Mouse (Mus musculus) midbrain, postnatal 0 days (tissue): ENCODE measurements around the gene Pde11a. TPM values are rescaled to one million over a fixed set of nuclear protein-coding genes. Genes with fewer than 3 reads are reported as not detected.

Experiments used
- ATAC-seq: fragments of 200-750 bp; cut with Nextera tagmentation; 2 replicates; pipeline ENCODE4 v1.8.0; 2017; ENCODE audit warnings: moderate number of reproducible peaks, mild to moderate bottlenecking, moderate TSS enrichment, moderate library complexity; ENCODE audit not compliant: low FRiP score
- DNase-seq: peaks from one replicate; pipeline ENCODE4 v3.0.0-alpha.2; 2015; ENCODE audit warnings: low spot score
- H3K27ac ChIP-seq: fragments of 300-500 bp; sonication (generic); 2 replicates; pipeline ENCODE4 v1.5.1; 2014; ENCODE audit warnings: low read depth, mild to moderate bottlenecking, low read length, mixed read lengths
- H3K27me3 ChIP-seq: fragments of 300-500 bp; sonication (generic); 2 replicates; pipeline ENCODE4 v1.6.1; 2014; ENCODE audit warnings: low read length, control low read depth, mixed read lengths; ENCODE audit not compliant: insufficient read depth
- H3K36me3 ChIP-seq: fragments of 300-500 bp; sonication (generic); 2 replicates; pipeline ENCODE4 v1.6.1; 2014; ENCODE audit warnings: low read length, control low read depth, mixed read lengths; ENCODE audit not compliant: insufficient read depth
- H3K4me1 ChIP-seq: fragments of 300-500 bp; sonication (generic); 2 replicates; pipeline ENCODE4 v1.6.1; 2014; ENCODE audit warnings: mild to moderate bottlenecking, control low read depth, antibody characterized with exemption, low read length, mixed read lengths; ENCODE audit not compliant: insufficient read depth
- H3K4me2 ChIP-seq: fragments of 300-500 bp; sonication (generic); 2 replicates; pipeline ENCODE4 v1.6.1; 2014; ENCODE audit warnings: low read depth, mild to moderate bottlenecking, low read length, mixed read lengths; ENCODE audit not compliant: poor library complexity, severe bottlenecking
- H3K4me3 ChIP-seq: fragments of 300-500 bp; sonication (generic); 2 replicates; pipeline ENCODE4 v1.5.1; 2014; ENCODE audit warnings: low read depth, mild to moderate bottlenecking, low read length, moderate library complexity
- H3K9ac ChIP-seq: fragments of 300-500 bp; sonication (generic); replicated peaks from 2 replicates; pipeline ENCODE4 v1.6.1; 2014; ENCODE audit warnings: mild to moderate bottlenecking, low read length, moderate library complexity, mixed read lengths; ENCODE audit not compliant: poor library complexity, severe bottlenecking
- H3K9me3 ChIP-seq: fragments of 300-500 bp; sonication (generic); 2 replicates; pipeline ENCODE4 v1.6.1; 2016; ENCODE audit warnings: low read length, control low read depth
- CTCF ChIP-seq: IDR thresholded peaks from 2 replicates; pipeline ENCODE4 v1.5.1; 2016; ENCODE audit warnings: antibody characterized with exemption, mild to moderate bottlenecking
- WGBS: fragments of 180-500 bp; shearing (Covaris S2); extraction: QIAGEN DNeasy Blood & Tissue Kit; methylation state at CpG from one replicate; pipeline ENCODE4 v1.1.7; 2014; 5-methylcytosine and 5-hydroxymethylcytosine counted together
- polyA plus RNA-seq: library from polyadenylated mRNA; unstranded; fragments of >200 nt; fragmentation: Nextera tagmentation; extraction: Ambion mirVana; gene quantifications from 2 replicates; pipeline ENCODE4 v1.2.1, GENCODE M21; 2015
- total RNA-seq: library from RNA; depleted of rRNA; stranded (reverse); fragments of >200 nt; gene quantifications from 2 replicates; pipeline ENCODE4 v1.2.3, GENCODE M21; 2014

Gene Pde11a
- total and polyA plus RNA-seq, 2 experiments from 2014 or later: 0.94 to 1.1 TPM

GRCm38 (mm10) chr2:76117219-76117618, 221.4 kb downstream of the Pde11a start:
- ATAC-seq: no peak
- WGBS: 90% methylated on average over 1 of the region's 1 CpGs
- no peaks in the 10 kb centered on the region for H3K9me3 ChIP-seq

DNA sequence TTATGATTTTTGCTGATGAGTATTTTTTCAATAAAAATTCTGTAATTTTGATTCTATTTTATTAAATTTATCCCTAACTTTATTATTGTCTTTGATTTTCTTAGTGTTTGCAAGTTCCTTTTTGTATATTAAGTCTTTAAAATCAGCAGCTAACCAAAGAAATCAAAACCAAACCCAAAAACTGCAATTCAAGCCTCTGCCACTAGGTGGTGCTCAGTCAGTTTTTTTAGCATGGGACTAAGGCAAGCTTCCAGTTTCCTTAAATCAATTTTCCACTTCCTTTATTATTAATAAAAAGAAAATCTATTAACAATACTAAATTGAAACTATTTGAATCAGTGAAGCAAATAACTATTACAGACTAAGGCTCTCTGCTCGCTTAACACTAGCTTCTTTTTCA, 222.9 kb downstream of the Pde11a start:
- Histone ChIP-seq H3K27me3 (no peaks in the 10 kb centered on the region), H3K9me3 (no peaks in the 10 kb centered on the region), H3K4me1 (no peaks in the 10 kb centered on the region), H3K36me3 (no peaks in the 10 kb centered on the region), H3K27ac (no peak overlapping the region), H3K4me3 (no peak overlapping the region), H3K9ac (no peak overlapping the region), H3K4me2 (no peak overlapping the region)
- peak; percentile 89 for TF ChIP-seq CTCF
- ATAC-seq (no peak), DNase-seq (peak; percentile 69)
- WGBS: 18% methylated on average over 1 of the region's 1 CpGs

More at GRCm38 (mm10) chr2:76117219-76117618, 221.4 kb downstream of the Pde11a start:
- Histone ChIP-seq H3K4me3 (no peak overlapping the region), H3K27ac (no peak overlapping the region), H3K4me2 (no peak overlapping the region), H3K4me1 (no peaks in the 10 kb centered on the region), H3K27me3 (no peaks in the 10 kb centered on the region), H3K9ac (no peak overlapping the region), H3K36me3 (no peaks in the 10 kb centered on the region)
- no peak for DNase-seq
- TF ChIP-seq CTCF: no peak

DNA sequence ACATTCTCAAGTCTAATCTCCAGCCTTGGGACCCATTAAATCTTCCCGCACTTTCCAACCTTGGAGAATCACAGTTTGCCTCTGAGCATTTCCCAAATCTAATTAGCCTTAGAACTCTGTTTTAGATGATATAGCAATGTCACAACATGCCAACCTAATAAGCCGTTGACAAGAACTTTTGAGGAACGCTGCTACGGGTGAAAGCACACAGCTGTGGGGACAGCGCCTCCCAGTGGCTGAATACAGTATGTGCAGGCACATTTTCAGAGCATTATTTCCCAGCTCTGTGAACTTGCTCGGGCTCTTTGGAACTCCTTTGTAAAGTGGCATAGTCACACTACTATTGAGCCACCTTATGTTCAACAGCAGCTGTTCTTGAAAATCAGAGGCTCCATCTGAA, 223.8 kb downstream of the Pde11a start:
- H3K4me2 ChIP-seq: no peak overlapping the region
- H3K4me3 ChIP-seq: no peak overlapping the region
- no peaks in the 10 kb centered on the region for H3K27me3 ChIP-seq
- H3K9ac ChIP-seq: no peak overlapping the region
- H3K9me3 ChIP-seq: no peaks in the 10 kb centered on the region
- H3K4me1 ChIP-seq: no peaks in the 10 kb centered on the region
- DNase-seq (peak; percentile 44), ATAC-seq (no peak)
- 20% methylated on average over 6 of the region's 6 CpGs for WGBS
- no peak overlapping the region for H3K27ac ChIP-seq
- no peaks in the 10 kb centered on the region for H3K36me3 ChIP-seq
- peak; percentile 89 for TF ChIP-seq CTCF

DNA sequence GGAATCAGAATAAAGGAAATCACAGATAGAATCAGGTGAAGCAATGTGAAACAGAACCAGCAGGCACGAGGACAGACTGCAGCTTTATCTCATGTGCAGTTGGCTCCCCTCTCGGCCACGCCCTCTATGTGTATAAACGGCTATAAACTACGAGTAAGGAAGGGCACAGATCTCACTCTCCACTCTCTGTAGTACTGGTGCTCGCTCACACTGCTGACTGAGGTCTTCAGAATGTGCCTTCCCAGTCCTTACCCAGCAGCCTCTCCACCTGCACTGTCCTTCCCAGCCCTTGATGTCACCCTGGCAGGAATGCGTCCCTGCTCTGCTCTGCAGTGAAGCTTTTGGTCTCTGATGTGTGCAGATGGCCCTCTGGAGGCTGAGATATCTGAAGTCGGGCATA, 228.9 kb downstream of the Pde11a start:
- TF ChIP-seq CTCF: no peak
- Histone ChIP-seq H3K4me2 (no peak overlapping the region), H3K27me3 (no peaks in the 10 kb centered on the region)

GRCm38 (mm10) chr2:76101889-76102602, 236.5 kb downstream of the Pde11a start:
- Histone ChIP-seq H3K4me3 (no peak overlapping the region), H3K4me1 (no peaks in the 10 kb centered on the region), H3K36me3 (no peaks in the 10 kb centered on the region), H3K27me3 (no peaks in the 10 kb centered on the region), H3K9ac (no peak overlapping the region), H3K9me3 (no peaks in the 10 kb centered on the region), H3K27ac (no peak overlapping the region), H3K4me2 (no peak overlapping the region)
- ATAC-seq: no peak
- WGBS: 41% methylated on average over 14 of the region's 14 CpGs
- peak; percentile 79 for TF ChIP-seq CTCF
- peak; percentile 75 for DNase-seq

More for the DNA sequence above, 228.9 kb downstream of the Pde11a start:
- no peaks in the 10 kb centered on the region for H3K9me3 ChIP-seq
- DNase-seq (no peak), ATAC-seq (no peak)
- no peaks in the 10 kb centered on the region for H3K4me1 ChIP-seq
- no peaks in the 10 kb centered on the region for H3K36me3 ChIP-seq
- no peak overlapping the region for H3K27ac ChIP-seq
- H3K9ac ChIP-seq: no peak overlapping the region
- H3K4me3 ChIP-seq: no peak overlapping the region
- 58% methylated on average over 8 of the region's 8 CpGs for WGBS

DNA sequence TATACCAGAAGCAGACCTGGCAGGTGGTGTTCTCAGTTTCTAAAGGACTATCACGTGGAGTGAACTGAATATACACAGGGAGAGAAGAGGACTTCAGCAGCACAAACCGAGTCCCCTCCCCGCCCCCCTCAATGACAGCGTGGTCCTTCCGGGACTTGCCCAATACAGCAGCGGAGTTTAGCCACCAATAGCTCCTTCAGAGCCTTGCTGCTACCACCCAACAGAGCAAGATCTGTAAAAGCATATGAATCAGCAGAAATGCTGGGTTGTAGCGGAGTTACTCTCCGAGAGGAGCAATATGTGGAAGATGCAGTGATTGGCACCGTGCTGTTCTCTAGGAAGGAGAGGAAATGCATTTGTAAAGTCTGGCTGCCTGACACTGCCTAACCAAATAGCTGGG, 238.0 kb downstream of the Pde11a start:
- Histone ChIP-seq H3K4me2 (no peak overlapping the region), H3K4me3 (no peak overlapping the region), H3K4me1 (no peaks in the 10 kb centered on the region), H3K9ac (no peak overlapping the region), H3K27ac (no peak overlapping the region), H3K27me3 (no peaks in the 10 kb centered on the region), H3K9me3 (no peaks in the 10 kb centered on the region), H3K36me3 (no peaks in the 10 kb centered on the region)
- TF ChIP-seq CTCF: no peak
- no peak for DNase-seq
- 74% methylated on average over 9 of the region's 9 CpGs for WGBS
- no peak for ATAC-seq
